Mouse (Mus musculus) C2C12 (cell line): ENCODE measurements around the gene Arid4a. TPM values are rescaled to one million over a fixed set of nuclear protein-coding genes. Genes with fewer than 3 reads are reported as not detected.
"Not testable (repeated sequence)": the region's sequence is repeated elsewhere in the genome, so short reads cannot be mapped to it uniquely, and the experiment has no call there.

Experiments
- H3K27me3 ChIP-seq: one replicate; pipeline ENCODE4 v1.6.1; 2011; ENCODE audit not compliant: control insufficient read depth, insufficient read depth, insufficient read length
- H3K36me3 ChIP-seq: one replicate; pipeline ENCODE4 v1.6.1; 2011; ENCODE audit not compliant: control insufficient read depth, insufficient read depth
- H3K4me3 ChIP-seq: one replicate; pipeline ENCODE4 v1.5.1; 2011; ENCODE audit warnings: mild to moderate bottlenecking, control low read depth; ENCODE audit not compliant: poor library complexity, insufficient read depth, severe bottlenecking
- H3K79me2 ChIP-seq: one replicate; pipeline ENCODE4 v1.6.1; 2011; ENCODE audit not compliant: control insufficient read depth, insufficient read depth
- H3K79me3 ChIP-seq: one replicate; pipeline ENCODE4 v1.6.1; 2011; ENCODE audit warnings: low read depth, control low read depth
- H3ac ChIP-seq: one replicate; pipeline ENCODE3; 2011; ENCODE audit warnings: low read depth; ENCODE audit not compliant: control insufficient read depth, insufficient read length
- CEBPB ChIP-seq: IDR thresholded peaks from one replicate; pipeline ENCODE4 v1.6.1; 2011; ENCODE audit warnings: low read depth, mild to moderate bottlenecking, control low read depth, moderate library complexity
- CTCF ChIP-seq: IDR thresholded peaks from one replicate; pipeline ENCODE4 v1.5.1; 2011; ENCODE audit not compliant: control insufficient read depth, insufficient read depth, insufficient read length
- FOSL1 ChIP-seq: IDR thresholded peaks from one replicate; pipeline ENCODE4 v1.8.0; 2011; ENCODE audit warnings: mild to moderate bottlenecking, low read length; ENCODE audit not compliant: poor library complexity, insufficient read depth, severe bottlenecking
- MAX ChIP-seq: IDR thresholded peaks from one replicate; pipeline ENCODE4 v1.6.1; 2011; ENCODE audit warnings: mild to moderate bottlenecking, control low read depth
- MYOD1 ChIP-seq: IDR thresholded peaks from one replicate; pipeline ENCODE4 v1.6.1; 2011; ENCODE audit warnings: low read depth; ENCODE audit not compliant: control insufficient read depth, insufficient read length
- MYOG ChIP-seq: IDR thresholded peaks from one replicate; pipeline ENCODE4 v1.6.1; 2011; ENCODE audit not compliant: control insufficient read depth, insufficient read length; ENCODE audit errors: extremely low read depth
- USF1 ChIP-seq: IDR thresholded peaks from one replicate; pipeline ENCODE4 v1.6.1; 2011; ENCODE audit warnings: low read depth, mild to moderate bottlenecking, control low read depth, moderate library complexity
- polyA plus RNA-seq: library from polyadenylated mRNA; unstranded; fragments of >200 nt; fragmentation: generic; extraction: Trizol; gene quantifications from one replicate; pipeline ENCODE4 v1.2.1, GENCODE M21; 2012; ENCODE audit warnings: missing spikeins

Arid4a gene
- polyA plus RNA-seq, 1 experiment: 2.0 TPM

GRCm38 (mm10) chr12:71017242-71017571 is 1.4 kb downstream of the Arid4a start:
- Histone ChIP-seq H3K79me3 (peaks cover 30% of the 10 kb centered on the region), H3K36me3 (peaks cover 46% of the 10 kb centered on the region), H3K4me3 (peak overlapping the region; percentile 83), H3ac (peak overlapping the region; percentile 6), H3K79me2 (peaks cover 46% of the 10 kb centered on the region), H3K27me3 (no peaks in the 10 kb centered on the region)
- no peak for TF ChIP-seq USF1
- no peak for TF ChIP-seq MYOG
- TF ChIP-seq CTCF: no peak
- TF ChIP-seq MYOD1: no peak
- no peak for TF ChIP-seq MAX
- TF ChIP-seq FOSL1: no peak
- TF ChIP-seq CEBPB: no peak

DNA sequence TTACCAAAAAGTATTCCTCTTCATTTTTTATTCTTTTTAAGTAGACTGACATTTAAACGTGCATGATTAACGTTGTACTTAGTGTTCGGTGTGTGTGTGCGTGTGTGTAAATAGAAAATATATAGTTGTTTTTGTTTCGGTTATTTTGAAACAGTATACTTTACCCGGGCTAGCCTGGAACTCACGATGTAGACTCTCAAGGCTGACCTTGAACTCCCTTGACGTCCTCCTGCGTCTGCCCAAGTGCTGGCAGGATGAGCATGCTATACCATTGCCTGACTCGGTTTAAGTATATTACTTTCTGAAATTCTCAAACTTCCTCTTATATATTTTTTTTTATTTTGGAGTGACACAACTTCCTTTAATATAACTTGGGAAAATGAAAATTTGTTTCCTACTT is 2.0 kb downstream of the Arid4a start:
- peaks cover 24% of the 10 kb centered on the region for H3K79me3 ChIP-seq
- peaks cover 40% of the 10 kb centered on the region for H3K36me3 ChIP-seq
- peaks cover 40% of the 10 kb centered on the region for H3K79me2 ChIP-seq
- H3K27me3 ChIP-seq: no peaks in the 10 kb centered on the region
- no peak for TF ChIP-seq MYOD1
- TF ChIP-seq CEBPB: no peak
- no peak for TF ChIP-seq FOSL1
- TF ChIP-seq CTCF: no peak
- no peak for TF ChIP-seq MYOG
- TF ChIP-seq MAX: no peak
- no peak for TF ChIP-seq USF1
- H3K4me3 ChIP-seq: no peak overlapping the region
- no peak overlapping the region for H3ac ChIP-seq

- H3ac ChIP-seq: no peak overlapping the region
- no peak overlapping the region for H3K4me3 ChIP-seq
- H3K36me3 ChIP-seq: peaks cover 40% of the 10 kb centered on the region
- H3K79me3 ChIP-seq: peaks cover 10% of the 10 kb centered on the region
- no peaks in the 10 kb centered on the region for H3K27me3 ChIP-seq
- H3K79me2 ChIP-seq: peaks cover 26% of the 10 kb centered on the region
- no peak for TF ChIP-seq MYOG
- no peak for TF ChIP-seq CEBPB
- no peak for TF ChIP-seq FOSL1
- no peak for TF ChIP-seq MYOD1
- no peak for TF ChIP-seq CTCF
- TF ChIP-seq USF1: no peak
- TF ChIP-seq MAX: no peak
These were observed 3.4 kb downstream of the Arid4a start for GRCm38 (mm10) chr12:71019211-71019610.

DNA sequence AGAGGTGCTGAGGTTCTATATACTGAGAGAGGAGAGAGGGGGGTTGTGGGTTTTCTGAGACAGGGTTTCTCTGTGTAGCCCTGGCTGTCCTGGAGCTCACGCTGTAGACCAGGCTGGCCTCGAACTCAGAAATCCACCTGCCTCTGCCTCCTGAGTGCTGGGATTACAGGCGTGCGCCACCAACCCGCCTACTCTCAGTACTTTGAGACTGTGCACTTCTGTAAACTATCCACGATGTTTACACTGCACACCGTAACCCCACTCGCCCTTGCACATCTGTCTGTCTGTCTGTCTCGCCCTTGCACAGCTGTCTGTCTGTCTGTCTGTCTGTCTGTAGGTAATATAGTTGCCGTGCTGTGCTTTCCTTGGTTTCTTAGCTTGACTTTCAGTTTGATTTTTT is 8.6 kb downstream of the Arid4a start:
- no peaks in the 10 kb centered on the region for H3K27me3 ChIP-seq
- H3K79me2 ChIP-seq: no peaks in the 10 kb centered on the region
- H3K79me3 ChIP-seq: no peaks in the 10 kb centered on the region
- no peak for TF ChIP-seq MYOG
- TF ChIP-seq FOSL1: no peak
- no peak for TF ChIP-seq CEBPB
- TF ChIP-seq CTCF: no peak
- no peak for TF ChIP-seq MAX
- no peak for TF ChIP-seq MYOD1
- TF ChIP-seq USF1: no peak
- no peak overlapping the region for H3ac ChIP-seq
- H3K36me3 ChIP-seq: peaks cover 57% of the 10 kb centered on the region
- H3K4me3 ChIP-seq: no peak overlapping the region

DNA sequence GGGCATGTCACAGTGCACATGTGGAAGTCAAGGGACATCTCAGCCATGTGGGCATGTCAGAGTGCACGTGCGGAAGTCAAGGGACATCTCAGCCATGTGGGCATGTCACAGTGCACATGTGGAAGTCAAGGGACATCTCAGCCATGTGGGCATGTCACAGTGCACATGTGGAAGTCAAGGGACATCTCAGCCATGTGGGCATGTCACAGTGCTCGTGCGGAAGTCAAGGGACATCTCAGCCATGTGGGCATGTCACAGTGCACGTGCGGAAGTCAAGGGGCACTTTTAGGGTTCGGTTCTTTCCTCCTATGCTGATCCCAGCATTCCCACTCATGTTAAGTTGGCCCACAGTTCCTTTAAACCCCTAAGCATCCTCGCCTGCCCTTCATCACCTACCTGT is 12.5 kb downstream of the Arid4a start:
- H3K36me3 ChIP-seq: peaks cover 32% of the 10 kb centered on the region
- not testable (repeated sequence) for H3K79me3 ChIP-seq, H3ac ChIP-seq, H3K79me2 ChIP-seq, H3K4me3 ChIP-seq, H3K27me3 ChIP-seq

GRCm38 (mm10) chr12:71030260-71030659 is 14.5 kb downstream of the Arid4a start:
- TF ChIP-seq USF1: no peak
- TF ChIP-seq MAX: no peak
- TF ChIP-seq CEBPB: no peak
- no peak for TF ChIP-seq MYOD1
- no peak for TF ChIP-seq MYOG
- TF ChIP-seq FOSL1: no peak
- no peak for TF ChIP-seq CTCF
- Histone ChIP-seq H3K79me3 (peaks cover 2% of the 10 kb centered on the region), H3K79me2 (no peaks in the 10 kb centered on the region), H3ac (no peak overlapping the region), H3K36me3 (peaks cover 22% of the 10 kb centered on the region), H3K4me3 (no peak overlapping the region), H3K27me3 (no peaks in the 10 kb centered on the region)
